Mouse (Mus musculus): ENCODE data around the gene Hoxb7.

Hoxb7 gene

GRCm38 (mm10) chr11:96333241-96334001 is 47.0 kb downstream of the Hoxb7 start:
- DNase-seq (ENCODE audit: low read depth, low spot score) = no peak

DNA sequence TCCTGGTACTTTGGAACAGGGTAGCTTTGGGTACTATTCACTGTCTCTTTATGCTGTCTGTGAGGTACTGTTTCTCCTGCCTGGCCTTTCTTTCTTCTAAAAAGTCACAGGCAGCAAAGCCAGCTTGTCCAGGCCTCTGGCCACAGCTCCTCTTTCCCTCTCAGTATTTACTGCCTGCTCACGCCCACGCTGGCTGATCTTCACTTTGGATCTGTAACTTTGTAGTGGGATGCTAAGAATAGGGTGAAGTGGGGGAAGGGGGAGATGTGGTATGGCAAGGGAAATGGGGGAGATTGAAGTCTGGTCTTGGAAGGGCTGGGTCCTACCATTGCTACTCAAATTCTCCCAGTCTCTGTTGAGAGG is 47.6 kb downstream of the Hoxb7 start:
- DNase-seq (ENCODE audit: low read depth, low spot score) = no peak

DNA sequence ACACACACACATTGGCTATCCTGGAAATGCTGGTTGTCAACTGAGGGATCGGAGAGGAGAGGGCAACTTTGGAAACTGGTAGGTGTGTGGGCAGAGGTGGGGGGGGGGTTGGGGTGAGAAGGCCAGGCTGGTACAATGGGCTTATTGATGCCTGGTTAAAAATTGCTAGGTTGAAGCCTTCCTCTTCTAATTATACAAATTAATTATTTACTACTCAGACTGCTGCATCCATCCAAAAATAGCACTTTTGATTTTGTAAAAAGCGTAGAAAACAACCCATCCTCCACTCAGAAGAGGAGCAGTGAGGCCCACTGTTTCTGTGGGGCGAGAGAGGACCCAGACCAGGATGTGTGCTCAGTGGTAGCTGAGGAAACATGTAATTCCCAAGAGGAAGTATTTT is 48.6 kb downstream of the Hoxb7 start:
- DNase-seq (ENCODE audit: low read depth, low spot score) = no peak

- DNase-seq (ENCODE audit: low read depth, low spot score) = no peak
These were observed 50.2 kb downstream of the Hoxb7 start for GRCm38 (mm10) chr11:96336597-96336996.

DNA sequence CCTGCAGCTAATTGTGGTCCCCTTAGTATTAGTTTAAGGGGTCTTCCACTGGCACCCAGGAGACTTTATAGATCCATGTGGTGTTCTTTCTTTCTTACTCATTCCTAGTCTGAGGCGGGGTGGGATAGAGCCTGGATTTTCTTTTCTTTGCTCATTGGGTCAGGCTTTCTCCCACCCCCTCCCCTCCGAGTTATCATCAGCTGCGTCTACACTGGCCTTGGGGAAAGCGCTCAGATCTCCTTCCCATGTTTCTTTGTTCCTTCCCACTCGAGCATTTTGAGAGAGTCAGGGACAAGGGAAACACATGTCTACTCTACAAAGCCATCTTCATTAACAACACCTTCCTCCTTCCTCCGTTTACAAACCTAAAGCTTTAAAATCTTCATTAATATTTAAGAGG is 50.6 kb downstream of the Hoxb7 start:
- DNase-seq (ENCODE audit: low read depth, low spot score) = no peak

GRCm38 (mm10) chr11:96338957-96339855 is 52.8 kb downstream of the Hoxb7 start:
- no peak for DNase-seq (ENCODE audit: low read depth, low spot score)

All from ES-CJ7 (cell line).